Mouse (Mus musculus) CH12.LX (cell line): Measurements from ENCODE around the gene Eva1a.

Source experiments
- NELFE ChIP-seq: IDR thresholded peaks from 2 replicates; pipeline ENCODE4 v1.6.1; 2011; ENCODE audit warnings: low read depth, low read length, improper control_type of control experiment
- POLR2A ChIP-seq: IDR thresholded peaks from 2 replicates; pipeline ENCODE4 v1.6.1; 2011; ENCODE audit warnings: low read depth, mild to moderate bottlenecking, improper control_type of control experiment, low read length
- POLR2AphosphoS2 ChIP-seq: IDR thresholded peaks from 2 replicates; pipeline ENCODE4 v1.6.1; 2011; ENCODE audit warnings: low read depth, low read length, improper control_type of control experiment
- RAD21 ChIP-seq: IDR thresholded peaks from 2 replicates; pipeline ENCODE4 v1.6.1; 2011; ENCODE audit warnings: low read depth, mild to moderate bottlenecking, low read length, improper control_type of control experiment, moderate library complexity

DNA sequence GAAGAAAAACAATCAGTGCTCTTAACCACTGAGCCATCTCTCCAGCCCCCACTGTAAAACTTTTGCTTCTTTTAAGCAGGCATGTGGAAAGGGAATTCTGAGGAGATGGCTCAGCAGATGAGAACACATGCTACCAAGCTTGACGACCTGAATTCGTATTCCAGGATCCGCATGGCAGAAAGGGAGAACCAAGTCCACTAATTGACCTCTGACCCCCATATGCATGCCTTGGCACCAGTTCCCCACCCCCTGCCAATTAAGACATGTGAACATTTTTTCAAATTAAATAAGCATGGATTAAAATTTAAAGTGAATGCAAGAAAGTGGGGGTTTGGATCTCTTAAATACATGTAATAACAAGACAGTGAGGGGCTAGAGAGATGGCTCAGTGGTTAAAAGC lies 32.7 kb downstream of the Eva1a start:
- TF ChIP-seq POLR2A (no peak), RAD21 (no peak), NELFE (no peak), POLR2AphosphoS2 (no peak)
